Mouse (Mus musculus): ENCODE results near the gene Mras.

The Mras gene

GRCm38 (mm10) chr9:99440941-99441340 is 3.8 kb upstream of the Mras start:
- DNase-seq (ENCODE audit: low spot score in 2 of 2), result no peak

GRCm38 (mm10) chr9:99439064-99439463 is 1.9 kb upstream of the Mras start:
- no peak for DNase-seq (ENCODE audit: low spot score in 2 of 2)

GRCm38 (mm10) chr9:99437781-99438565 is 792 bp upstream of the Mras start:
- DNase-seq (ENCODE audit: low spot score in 2 of 2), result peak in 1 of 2 experiments; percentile 3

GRCm38 (mm10) chr9:99436182-99437030 is 775 bp downstream of the Mras start:
- peak in 1 of 2 experiments; percentile 68 for DNase-seq (ENCODE audit: low spot score in 2 of 2)

GRCm38 (mm10) chr9:99435619-99436181 is 1.5 kb downstream of the Mras start:
- no peak for DNase-seq (ENCODE audit: low spot score in 2 of 2)

GRCm38 (mm10) chr9:99434892-99435618 is 2.1 kb downstream of the Mras start:
- DNase-seq (ENCODE audit: low spot score in 2 of 2), result peak in 1 of 2 experiments; percentile 43

GRCm38 (mm10) chr9:99432478-99432877 is 4.7 kb downstream of the Mras start:
- DNase-seq (ENCODE audit: low spot score in 2 of 2), result peak in 1 of 2 experiments; percentile 3

- DNase-seq (ENCODE audit: low spot score in 2 of 2), result peak in 1 of 2 experiments; percentile 4
These were observed 5.2 kb downstream of the Mras start for GRCm38 (mm10) chr9:99431963-99432362.

GRCm38 (mm10) chr9:99431346-99431745 is 5.8 kb downstream of the Mras start:
- DNase-seq (ENCODE audit: low spot score in 2 of 2), result no peak

- DNase-seq (ENCODE audit: low spot score in 2 of 2), result no peak
These were observed 6.4 kb downstream of the Mras start for GRCm38 (mm10) chr9:99430806-99431205.

GRCm38 (mm10) chr9:99429845-99430244 is 7.3 kb downstream of the Mras start:
- DNase-seq (ENCODE audit: low spot score in 2 of 2), result no peak

GRCm38 (mm10) chr9:99428601-99429331 is 8.4 kb downstream of the Mras start:
- DNase-seq (ENCODE audit: low spot score in 2 of 2), result no peak

GRCm38 (mm10) chr9:99425262-99425661 is 11.9 kb downstream of the Mras start:
- DNase-seq (ENCODE audit: low spot score in 2 of 2), result no peak

- DNase-seq (ENCODE audit: low spot score in 2 of 2), result no peak
These were observed 12.7 kb downstream of the Mras start for GRCm38 (mm10) chr9:99424574-99424863.

- DNase-seq (ENCODE audit: low spot score in 2 of 2), result no peak
These were observed 13.2 kb downstream of the Mras start for GRCm38 (mm10) chr9:99423692-99424573.

GRCm38 (mm10) chr9:99421914-99422313 is 15.3 kb downstream of the Mras start:
- DNase-seq (ENCODE audit: low spot score in 2 of 2), result no peak

- no peak for DNase-seq (ENCODE audit: low spot score in 2 of 2)
These were observed 17.1 kb downstream of the Mras start for GRCm38 (mm10) chr9:99419951-99420701.

GRCm38 (mm10) chr9:99418377-99418776 is 18.8 kb downstream of the Mras start:
- peak; percentile 52 to 63 for DNase-seq (ENCODE audit: low spot score in 2 of 2)

GRCm38 (mm10) chr9:99417288-99417846 is 19.8 kb downstream of the Mras start:
- DNase-seq (ENCODE audit: low spot score in 2 of 2), result no peak
